Mouse (Mus musculus) limb, embryonic 14.5 days (tissue): Measurements from ENCODE around the gene Gm7030. TPM values are rescaled to one million over a fixed set of nuclear protein-coding genes. Genes with fewer than 3 reads are reported as not detected.
A peak's percentile ranks its signal among the peaks of the same experiment; 100 is the strongest.
"Not testable (repeated sequence)": the region's sequence is repeated elsewhere in the genome, so short reads cannot be mapped to it uniquely, and the experiment has no call there.

Experiments
- ATAC-seq: fragments of 200-750 bp; cut with Nextera tagmentation; 2 replicates; pipeline ENCODE4 v1.8.0; 2017; ENCODE audit warnings: low read depth, moderate number of reproducible peaks, moderate TSS enrichment; ENCODE audit not compliant: low FRiP score
- DNase-seq: peaks from one replicate; pipeline ENCODE4 v3.0.0-alpha.2; 2015; ENCODE audit warnings: low spot score
- H3K27ac ChIP-seq: fragments of 300-500 bp; sonication (generic); replicated peaks from 2 replicates; pipeline ENCODE4 v1.5.1; 2014; ENCODE audit warnings: low read depth, mild to moderate bottlenecking, low read length, moderate library complexity, mixed read lengths
- H3K27me3 ChIP-seq: fragments of 300-500 bp; sonication (generic); 2 replicates; pipeline ENCODE4 v1.6.1; 2014; ENCODE audit warnings: low read length, mixed read lengths; ENCODE audit not compliant: control insufficient read depth, insufficient read depth
- H3K36me3 ChIP-seq: fragments of 300-500 bp; sonication (generic); 2 replicates; pipeline ENCODE4 v1.6.1; 2014; ENCODE audit warnings: mild to moderate bottlenecking, low read length, moderate library complexity, mixed read lengths; ENCODE audit not compliant: control insufficient read depth, insufficient read depth
- H3K4me1 ChIP-seq: fragments of 300-500 bp; sonication (generic); 2 replicates; pipeline ENCODE4 v1.6.1; 2014; ENCODE audit warnings: antibody characterized with exemption, low read length, mixed read lengths; ENCODE audit not compliant: control insufficient read depth, insufficient read depth
- H3K4me2 ChIP-seq: fragments of 300-500 bp; sonication (generic); replicated peaks from 2 replicates; pipeline ENCODE4 v1.6.1; 2014; ENCODE audit warnings: low read depth, mild to moderate bottlenecking, low read length, moderate library complexity; ENCODE audit not compliant: severe bottlenecking
- H3K4me3 ChIP-seq: fragments of 300-500 bp; sonication (generic); replicated peaks from 2 replicates; pipeline ENCODE4 v1.5.1; 2014; ENCODE audit warnings: low read length
- H3K9ac ChIP-seq: fragments of 300-500 bp; sonication (generic); 2 replicates; pipeline ENCODE4 v1.6.1; 2014; ENCODE audit warnings: mild to moderate bottlenecking, low read depth, low read length, moderate library complexity; ENCODE audit not compliant: severe bottlenecking
- H3K9me3 ChIP-seq: fragments of 300-500 bp; sonication (generic); 2 replicates; pipeline ENCODE4 v1.6.1; 2016; ENCODE audit warnings: low read length; ENCODE audit not compliant: control insufficient read depth
- POLR2A ChIP-seq: fragments of 200-500 bp; IDR thresholded peaks from 2 replicates; pipeline ENCODE4 v1.8.0; 2012; ENCODE audit warnings: inconsistent platforms, mild to moderate bottlenecking, moderate library complexity, borderline replicate concordance; ENCODE audit not compliant: insufficient read depth, insufficient read length; ENCODE audit errors: extremely low read depth
- WGBS: fragments of 180-500 bp; shearing (Covaris S2); extraction: QIAGEN DNeasy Blood & Tissue Kit; methylation state at CpG from one replicate; pipeline ENCODE4 v1.1.7; 2014; 5-methylcytosine and 5-hydroxymethylcytosine counted together
- polyA plus RNA-seq, 2 experiments: library from polyadenylated mRNA; depleted of rRNA in 1 of 2; stranded (reverse) in 1 of 2; unstranded in 1 of 2; fragments of >200 nt; fragmentation: Nextera tagmentation in 1 of 2; extraction: Ambion mirVana in 1 of 2; gene quantifications; 2 replicates each; pipeline versions ENCODE4 v1.2.1 to v1.2.3; 2012 to 2014

The Gm7030 gene
- polyA plus RNA-seq, 2 experiments = not detected

DNA sequence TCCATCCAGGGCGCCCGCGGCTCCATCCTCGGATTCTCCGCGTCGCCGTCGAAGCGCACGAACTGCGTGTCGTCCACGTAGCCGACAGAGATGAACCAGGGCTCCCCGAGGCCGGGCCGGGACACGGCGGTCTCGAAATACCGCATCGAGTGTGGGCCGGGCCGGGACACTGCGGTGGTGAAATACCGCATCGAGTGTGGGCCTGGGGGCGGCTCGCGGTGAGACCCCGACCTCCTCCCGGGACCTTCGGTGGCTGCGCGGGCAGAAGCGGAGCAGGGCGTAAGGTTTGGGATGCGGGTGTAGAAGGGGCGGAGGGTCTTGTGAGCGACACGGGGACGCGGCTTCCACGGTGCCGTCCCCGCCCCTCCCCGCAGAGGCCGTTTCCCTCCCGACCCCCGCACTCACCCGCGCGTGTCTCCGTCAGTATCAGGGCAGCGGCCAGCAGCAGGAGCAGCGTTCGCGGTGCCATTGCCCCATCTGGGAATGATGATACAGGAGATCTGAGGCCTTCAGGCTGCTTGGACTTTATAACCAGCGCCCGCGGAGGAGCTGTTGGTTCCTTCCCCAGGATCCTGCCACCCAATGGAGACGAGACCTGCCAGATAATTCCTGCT is 38.9 kb upstream of the Gm7030 start, which contains the start of gene Gm8909:
Gene Gm8909 (minus strand): TSS at position 499 of the 614 bp plus-strand sequence.
- peak within 1 kb of the TSS; percentile 33 for H3K4me3 ChIP-seq
- no peaks in the 10 kb centered on the region for H3K4me1 ChIP-seq
- no peak within 1 kb of the TSS for H3K27ac ChIP-seq
- no peak within 1 kb of the TSS for H3K9ac ChIP-seq
- 3% methylated on average over 53 of the region's 63 CpGs for WGBS
- no peak for TF ChIP-seq POLR2A
- ATAC-seq (no peak), DNase-seq (no peak)
- H3K27me3 ChIP-seq = peaks cover 39% of the 10 kb centered on the region
- H3K36me3 ChIP-seq = no peaks in the 10 kb centered on the region
- H3K4me2 ChIP-seq = peak within 1 kb of the TSS; percentile 44
- H3K9me3 ChIP-seq = no peaks in the 10 kb centered on the region

DNA sequence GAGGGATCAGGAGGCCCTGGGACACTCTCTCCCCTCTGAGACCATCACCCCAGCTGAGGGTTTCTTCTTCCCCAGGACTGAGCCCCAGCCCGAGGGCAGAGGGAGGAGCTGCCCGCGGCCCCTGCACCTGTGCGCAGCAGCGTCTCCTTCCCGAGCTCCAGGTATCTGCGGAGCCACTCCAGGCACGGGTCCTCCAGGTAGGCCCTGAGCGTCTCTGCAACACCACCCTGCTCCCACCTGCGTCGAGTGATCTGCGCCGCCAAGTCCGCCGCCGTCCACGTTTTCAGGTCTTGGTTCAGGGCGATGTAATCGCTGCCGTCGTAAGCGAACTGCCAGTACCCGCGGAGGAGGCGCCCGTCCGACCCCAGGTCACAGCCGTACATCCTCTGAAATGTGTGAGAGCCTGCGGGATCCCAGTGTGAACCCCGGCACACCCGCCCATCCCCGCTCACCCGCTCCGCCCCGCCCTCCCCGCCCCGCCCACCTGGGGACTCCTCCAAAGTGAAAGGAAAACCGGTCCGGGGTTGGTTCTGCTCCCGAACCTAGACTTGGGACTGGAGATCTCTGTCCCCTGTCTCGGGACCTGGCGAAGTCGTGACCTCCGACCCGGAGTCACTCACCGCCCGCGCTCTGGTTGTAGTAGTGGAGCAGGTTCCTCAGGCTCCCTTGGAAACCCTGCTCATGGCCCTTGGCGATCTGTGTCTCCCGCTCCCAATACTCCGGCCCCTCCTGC is 38.2 kb upstream of the Gm7030 start:
- H3K4me3 ChIP-seq = peak overlapping the region; percentile 33
- H3K9ac ChIP-seq = no peak overlapping the region
- WGBS = 0% methylated on average over 22 of the region's 51 CpGs
- peak overlapping the region; percentile 44 for H3K4me2 ChIP-seq
- DNase-seq (no peak), ATAC-seq (no peak)
- no peak for TF ChIP-seq POLR2A
- no peak overlapping the region for H3K27ac ChIP-seq
- H3K27me3 ChIP-seq = peaks cover 41% of the 10 kb centered on the region
- H3K36me3 ChIP-seq = no peaks in the 10 kb centered on the region
- H3K9me3 ChIP-seq = no peaks in the 10 kb centered on the region
- no peaks in the 10 kb centered on the region for H3K4me1 ChIP-seq

DNA sequence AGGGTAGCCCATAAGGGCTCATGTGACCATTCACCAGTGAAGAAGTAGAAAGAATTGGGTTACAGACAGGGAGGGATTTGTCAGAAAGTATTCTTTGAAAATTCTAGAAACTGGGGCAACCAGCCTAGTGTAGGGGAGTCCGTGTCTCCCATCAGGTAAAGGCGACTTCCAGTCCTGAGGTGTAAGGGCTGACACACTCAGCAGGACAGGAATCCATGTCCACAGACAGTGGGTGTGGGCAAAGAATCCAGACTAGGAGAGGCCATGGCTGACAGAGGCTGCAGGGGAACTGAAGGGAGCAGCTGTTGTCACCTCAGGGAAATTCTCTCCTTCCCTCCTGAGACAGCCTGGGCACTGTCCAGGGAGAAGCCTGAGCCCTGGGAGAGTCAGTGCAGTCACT is 37.7 kb upstream of the Gm7030 start:
- H3K4me3 ChIP-seq, ATAC-seq, H3K9ac ChIP-seq, H3K4me1 ChIP-seq, H3K4me2 ChIP-seq, H3K36me3 ChIP-seq, H3K27ac ChIP-seq, H3K9me3 ChIP-seq, DNase-seq: not testable (repeated sequence)
- WGBS = 3% methylated on average over 2 of the region's 2 CpGs
- H3K27me3 ChIP-seq = peaks cover 47% of the 10 kb centered on the region

DNA sequence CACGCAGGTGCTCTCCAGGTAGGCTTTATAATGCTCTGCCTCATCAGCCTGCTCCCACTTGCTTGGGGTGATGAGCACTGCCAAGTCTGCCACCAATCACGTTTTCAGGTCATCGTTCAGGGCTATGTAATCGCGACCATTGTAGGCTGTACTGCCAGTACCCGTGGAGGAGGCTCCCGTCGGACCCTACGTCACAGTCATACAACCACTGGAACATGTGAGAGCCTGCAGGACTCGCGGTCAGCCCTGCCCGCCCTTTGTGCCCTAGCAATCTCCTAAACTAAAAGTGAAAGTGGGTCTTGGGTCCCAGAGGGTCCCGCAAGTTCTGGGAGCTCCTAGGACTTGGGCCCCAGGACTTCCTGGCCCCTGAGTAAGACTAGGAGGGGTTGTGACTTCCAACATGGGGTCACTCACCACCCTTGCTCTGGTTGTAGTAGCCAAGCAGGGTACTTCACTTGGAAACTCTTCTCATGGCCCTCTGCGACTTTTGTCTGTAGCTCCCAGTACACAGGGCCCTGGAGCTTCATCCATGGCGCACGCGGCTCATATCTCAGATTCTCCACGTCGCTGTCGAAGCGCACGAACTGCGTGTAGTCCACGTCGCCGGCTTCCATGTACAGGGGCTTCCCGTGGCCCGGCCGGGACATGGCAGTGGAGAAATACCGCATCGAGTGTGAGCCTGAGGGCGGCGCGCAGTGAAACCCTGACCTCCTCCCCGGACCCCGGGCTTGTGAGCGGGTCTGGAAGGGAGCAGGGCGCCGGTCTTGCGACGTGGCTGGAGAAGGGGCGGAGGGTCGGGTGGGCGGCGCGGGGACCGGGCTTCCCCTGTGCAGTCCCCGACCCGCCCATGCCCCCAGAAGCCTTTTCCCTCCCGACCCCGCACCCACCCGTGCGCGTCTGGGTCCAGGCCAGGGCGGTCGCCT is 32.2 kb upstream of the Gm7030 start:
- 0 out of 2 replicates have a peak overlapping the region, but pooled peaks have one; percentile 13 for H3K4me2 ChIP-seq
- DNase-seq (no peak), ATAC-seq (no peak)
- H3K27me3 ChIP-seq = peaks cover 61% of the 10 kb centered on the region
- H3K4me1 ChIP-seq = no peaks in the 10 kb centered on the region
- no peak for TF ChIP-seq POLR2A
- H3K9ac ChIP-seq = no peak overlapping the region
- 2% methylated on average over 36 of the region's 56 CpGs for WGBS
- H3K27ac ChIP-seq = no peak overlapping the region
- H3K9me3 ChIP-seq = no peaks in the 10 kb centered on the region
- H3K4me3 ChIP-seq = peak overlapping the region; percentile 22; the same call in 1 of the 2 replicates
- H3K36me3 ChIP-seq = no peaks in the 10 kb centered on the region

DNA sequence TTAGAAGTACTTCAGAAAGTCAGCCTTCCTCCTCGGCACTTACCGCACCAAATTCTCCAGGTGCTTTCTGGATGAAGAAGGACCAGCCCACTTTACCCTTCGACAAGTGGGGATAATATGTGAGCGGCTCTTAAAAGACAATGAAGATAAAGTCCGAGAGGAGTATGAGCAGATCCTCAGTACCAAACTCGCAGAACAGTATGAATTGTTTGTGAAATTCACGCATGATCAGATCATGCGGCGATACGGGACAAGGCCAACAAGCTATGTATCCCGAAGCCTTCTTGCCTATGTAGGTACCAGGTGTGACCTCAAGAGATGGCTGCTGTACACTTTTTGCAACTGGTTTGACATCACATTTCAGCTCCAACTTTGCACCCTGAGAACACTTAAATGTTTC is 29.0 kb upstream of the Gm7030 start:
- H3K4me3 ChIP-seq = peak overlapping the region; percentile 31
- not testable (repeated sequence) for DNase-seq, ATAC-seq, H3K36me3 ChIP-seq, H3K27ac ChIP-seq, H3K9me3 ChIP-seq, H3K9ac ChIP-seq, H3K4me1 ChIP-seq
- H3K4me2 ChIP-seq = peak overlapping the region; percentile 57; the same call in 1 of the 2 replicates
- WGBS = 10% methylated on average over 11 of the region's 11 CpGs
- H3K27me3 ChIP-seq = peaks cover 58% of the 10 kb centered on the region

DNA sequence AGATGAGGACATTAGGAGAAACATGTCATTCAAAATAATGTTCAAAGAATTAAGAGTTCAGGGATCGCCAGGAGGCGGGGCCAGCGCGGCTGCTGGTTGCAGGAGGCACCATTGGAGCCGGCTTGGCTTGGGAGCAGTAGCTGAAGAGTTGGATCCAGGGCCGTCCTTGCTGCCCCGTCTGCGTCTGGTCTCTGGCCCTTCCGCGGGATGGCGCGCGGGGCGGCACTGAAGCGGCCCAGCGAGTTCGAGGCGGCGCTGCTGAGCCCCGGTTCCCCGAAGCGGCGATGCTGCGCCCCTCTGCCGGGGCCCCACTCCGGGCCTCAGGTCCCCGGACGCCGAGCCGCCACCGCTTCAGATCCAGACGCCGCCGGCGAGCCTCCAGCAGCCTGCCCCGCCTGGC is 28.6 kb upstream of the Gm7030 start:
- not testable (repeated sequence) for H3K36me3 ChIP-seq, H3K27ac ChIP-seq, H3K4me1 ChIP-seq, H3K9me3 ChIP-seq, DNase-seq, H3K9ac ChIP-seq, ATAC-seq
- under 1% methylated on average over 34 of the region's 36 CpGs for WGBS
- Histone ChIP-seq H3K4me2 (peak overlapping the region; percentile 57), H3K27me3 (peaks cover 60% of the 10 kb centered on the region), H3K4me3 (peak overlapping the region; percentile 31)
